In the genomic region with DNA sequence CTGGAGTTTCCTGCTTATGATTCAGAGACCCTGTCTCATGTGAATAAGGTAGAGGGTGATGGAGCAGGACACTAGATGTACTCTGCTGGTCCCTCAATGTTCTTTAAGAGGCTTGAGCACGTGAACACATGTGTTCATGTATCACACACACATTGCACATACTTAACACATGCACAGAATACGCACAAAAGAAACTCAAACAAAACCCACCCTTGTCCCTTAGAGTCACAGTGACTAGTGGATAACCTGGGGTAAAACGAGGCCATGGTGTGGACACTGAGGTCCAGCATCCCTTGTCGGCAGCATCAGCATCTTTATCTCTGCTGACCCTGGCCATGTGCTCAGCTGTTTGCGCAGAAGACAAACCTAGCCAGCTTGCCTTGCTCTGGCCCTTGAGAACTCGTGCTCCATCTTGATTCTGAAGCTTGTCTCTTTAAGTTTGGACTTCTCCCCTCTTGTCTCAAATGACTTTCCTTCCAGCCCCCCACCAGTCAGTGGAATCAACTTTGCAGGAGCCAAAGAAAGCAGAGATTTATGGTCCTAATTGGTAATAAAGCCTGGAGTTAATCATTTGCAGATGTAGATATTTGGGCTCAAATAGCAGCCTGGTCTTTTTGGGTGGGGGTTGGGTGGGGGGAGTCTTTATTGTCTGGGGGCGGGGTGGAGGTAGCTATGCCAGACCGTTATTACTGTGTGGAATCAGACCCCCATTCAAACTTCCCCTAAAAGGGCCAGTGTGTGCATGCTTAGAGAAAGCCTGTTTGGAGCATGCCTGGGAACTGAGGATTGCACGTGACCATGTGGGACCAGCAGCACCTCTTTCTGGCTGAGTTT, we compare ENCODE assay signal across 12 mouse cellular contexts.
DNase-seq lines count a peak whose midpoint lies in the region; ATAC-seq and TF ChIP-seq lines count a peak whose summit lies in the region.
"Had no signal": no experiment of that assay in that cellular context is flagged by ENCODE, and none has a peak within 500 bp of the region (broad histone marks: within the 10 kb centered on the region; RNA-seq: fewer than 3 reads in every experiment).

No protein-coding gene starts in this region.

- no peak overlapping the region for H3K4me2 ChIP-seq in heart, embryonic 11.5 days
- no peak overlapping the region for H3K4me2 ChIP-seq in midbrain, embryonic 13.5 days (replicated peaks)
- no peak overlapping the region for H3K4me2 ChIP-seq in midbrain, postnatal 0 days (ENCODE audit: low read depth, low read length, poor library complexity, severe bottlenecking)
- H3K4me2 ChIP-seq in limb, embryonic 11.5 days (ENCODE audit: low read depth, severe bottlenecking) = 0 out of 2 replicates have a peak overlapping the region, but pooled peaks have one; percentile 12
- H3K4me2 ChIP-seq: forebrain, embryonic 12.5 days had no signal

- no peaks in the 10 kb centered on the region for H3K9me3 ChIP-seq in heart, embryonic 11.5 days (replicated peaks; ENCODE audit: control insufficient read depth, low read length)
- H3K9me3 ChIP-seq in midbrain, embryonic 13.5 days = no peaks in the 10 kb centered on the region
- H3K9me3 ChIP-seq in midbrain, postnatal 0 days (ENCODE audit: low read length) = no peaks in the 10 kb centered on the region
- H3K9me3 ChIP-seq in limb, embryonic 11.5 days (ENCODE audit: control insufficient read depth, low read length) = no peaks in the 10 kb centered on the region
- H3K9me3 ChIP-seq: forebrain, embryonic 12.5 days had no signal

- WGBS in heart, embryonic 11.5 days (ENCODE audit: insufficient replicate concordance) = 63% methylated on average over 9 of the region's 9 CpGs
- WGBS in midbrain, embryonic 13.5 days = 79% methylated on average over 9 of the region's 9 CpGs
- WGBS in midbrain, postnatal 0 days = 78% methylated on average over 9 of the region's 9 CpGs
- 30% methylated on average over 9 of the region's 9 CpGs for WGBS in limb, embryonic 11.5 days

- intact Hi-C loops in left cerebral cortex, postnatal 36 days (cut with DNase I) = no loop called here

- no peak overlapping the region for H3K27ac ChIP-seq in heart, embryonic 11.5 days (ENCODE audit: low read depth, low read length)
- no peak overlapping the region for H3K27ac ChIP-seq in midbrain, embryonic 13.5 days
- no peak overlapping the region for H3K27ac ChIP-seq in midbrain, postnatal 0 days (ENCODE audit: low read depth, low read length)
- H3K27ac ChIP-seq in limb, embryonic 11.5 days (replicated peaks; ENCODE audit: low read depth, low read length) = peak overlapping the region; percentile 92

- TF ChIP-seq CTCF in midbrain, postnatal 0 days (IDR thresholded peaks at IDR 0.05) = no peak

- no peak overlapping the region for H3K4me3 ChIP-seq in heart, embryonic 11.5 days (ENCODE audit: low read depth, low read length)
- H3K4me3 ChIP-seq in midbrain, embryonic 13.5 days (replicated peaks) = no peak overlapping the region
- no peak overlapping the region for H3K4me3 ChIP-seq in midbrain, postnatal 0 days (ENCODE audit: low read depth, low read length)
- no peak overlapping the region for H3K4me3 ChIP-seq in limb, embryonic 11.5 days (ENCODE audit: low read depth, low read length)
- H3K4me3 ChIP-seq: forebrain, embryonic 12.5 days had no signal

- peaks cover 20% of the 10 kb centered on the region for H3K27me3 ChIP-seq in heart, embryonic 11.5 days (ENCODE audit: control insufficient read depth, insufficient read depth, low read length)
- peaks cover 4% of the 10 kb centered on the region; the same call in 1 of the 2 replicates for H3K27me3 ChIP-seq in midbrain, embryonic 13.5 days
- H3K27me3 ChIP-seq in midbrain, postnatal 0 days (ENCODE audit: insufficient read depth, low read length) = no peaks in the 10 kb centered on the region
- no peaks in the 10 kb centered on the region for H3K27me3 ChIP-seq in limb, embryonic 11.5 days (ENCODE audit: control insufficient read depth, insufficient read depth, low read length)
- H3K27me3 ChIP-seq: forebrain, embryonic 12.5 days had no signal

- H3K36me3 ChIP-seq in heart, embryonic 11.5 days (ENCODE audit: control insufficient read depth, insufficient read depth, low read length) = no peaks in the 10 kb centered on the region
- no peaks in the 10 kb centered on the region for H3K36me3 ChIP-seq in midbrain, embryonic 13.5 days
- 0 out of 2 replicates have a peak, but pooled peaks cover 5% of the 10 kb centered on the region for H3K36me3 ChIP-seq in midbrain, postnatal 0 days (ENCODE audit: insufficient read depth, low read length)
- no peaks in the 10 kb centered on the region for H3K36me3 ChIP-seq in limb, embryonic 11.5 days (ENCODE audit: control insufficient read depth, insufficient read depth, low read length)
- H3K36me3 ChIP-seq: forebrain, embryonic 12.5 days had no signal

- H3K9ac ChIP-seq in heart, embryonic 11.5 days (ENCODE audit: low read depth, low read length) = no peak overlapping the region
- no peak overlapping the region for H3K9ac ChIP-seq in midbrain, embryonic 13.5 days (replicated peaks)
- no peak overlapping the region for H3K9ac ChIP-seq in midbrain, postnatal 0 days (replicated peaks; ENCODE audit: low read length, poor library complexity, severe bottlenecking)
- H3K9ac ChIP-seq in limb, embryonic 11.5 days (ENCODE audit: low read length) = no peak overlapping the region
- H3K9ac ChIP-seq: forebrain, embryonic 12.5 days had no signal

- ATAC-seq in heart, embryonic 11.5 days (replicated peaks; ENCODE audit: insufficient number of reproducible peaks, low FRiP score, low TSS enrichment) = 0 out of 2 replicates have a peak, but pooled peaks have one; percentile 52
- ATAC-seq in midbrain, embryonic 13.5 days = peak; percentile 37; the same call in 1 of the 2 replicates
- ATAC-seq in midbrain, postnatal 0 days (ENCODE audit: low FRiP score) = no peak
- peak; percentile 93 for ATAC-seq in limb, embryonic 11.5 days (ENCODE audit: insufficient number of reproducible peaks, low FRiP score, low TSS enrichment, low read depth)

- no peaks in the 10 kb centered on the region for H3K4me1 ChIP-seq in heart, embryonic 11.5 days (ENCODE audit: control insufficient read depth, insufficient read depth, low read length)
- H3K4me1 ChIP-seq in midbrain, embryonic 13.5 days (replicated peaks) = peaks cover 21% of the 10 kb centered on the region
- H3K4me1 ChIP-seq in midbrain, postnatal 0 days (ENCODE audit: insufficient read depth, low read length) = no peaks in the 10 kb centered on the region
- H3K4me1 ChIP-seq in limb, embryonic 11.5 days (ENCODE audit: control insufficient read depth, insufficient read depth, low read length) = peaks cover 31% of the 10 kb centered on the region

- DNase-seq in heart, adult 8-10 months (ENCODE audit: low spot score) = no peak
- DNase-seq in midbrain, postnatal 0 days (ENCODE audit: low spot score) = no peak
- peak; percentile 79 for DNase-seq in limb, embryonic 11.5 days (ENCODE audit: low spot score)
- peak; percentile 19 for DNase-seq in retina, postnatal 1 day
- no peak for DNase-seq in left cerebral cortex, postnatal 36 days (ENCODE audit: low spot score in 2 of 2)
- no peak for DNase-seq in liver
- DNase-seq: adrenal gland, adult 2 months; cerebellum, adult 11-12 months; lung, adult 18-20 months had no signal

Comparison
In these comparisons a context has a peak if more than half of its experiments do, and no peak if none do; other contexts are left out.
1. DNase-seq: peak in limb, embryonic 11.5 days (single experiment) and retina, postnatal 1 day (single experiment); none in heart, adult 8-10 months (single experiment), midbrain, postnatal 0 days (single experiment), left cerebral cortex, postnatal 36 days (0 of 2) and liver (single experiment).